Mouse (Mus musculus): ENCODE results near the gene Slc1a5. TPM values are rescaled to one million over a fixed set of nuclear protein-coding genes. Genes with fewer than 3 reads are reported as not detected.

Gene Slc1a5
- total RNA-seq, 2 experiments from 2014 or later, result 22.6 to 28.7 TPM

DNA sequence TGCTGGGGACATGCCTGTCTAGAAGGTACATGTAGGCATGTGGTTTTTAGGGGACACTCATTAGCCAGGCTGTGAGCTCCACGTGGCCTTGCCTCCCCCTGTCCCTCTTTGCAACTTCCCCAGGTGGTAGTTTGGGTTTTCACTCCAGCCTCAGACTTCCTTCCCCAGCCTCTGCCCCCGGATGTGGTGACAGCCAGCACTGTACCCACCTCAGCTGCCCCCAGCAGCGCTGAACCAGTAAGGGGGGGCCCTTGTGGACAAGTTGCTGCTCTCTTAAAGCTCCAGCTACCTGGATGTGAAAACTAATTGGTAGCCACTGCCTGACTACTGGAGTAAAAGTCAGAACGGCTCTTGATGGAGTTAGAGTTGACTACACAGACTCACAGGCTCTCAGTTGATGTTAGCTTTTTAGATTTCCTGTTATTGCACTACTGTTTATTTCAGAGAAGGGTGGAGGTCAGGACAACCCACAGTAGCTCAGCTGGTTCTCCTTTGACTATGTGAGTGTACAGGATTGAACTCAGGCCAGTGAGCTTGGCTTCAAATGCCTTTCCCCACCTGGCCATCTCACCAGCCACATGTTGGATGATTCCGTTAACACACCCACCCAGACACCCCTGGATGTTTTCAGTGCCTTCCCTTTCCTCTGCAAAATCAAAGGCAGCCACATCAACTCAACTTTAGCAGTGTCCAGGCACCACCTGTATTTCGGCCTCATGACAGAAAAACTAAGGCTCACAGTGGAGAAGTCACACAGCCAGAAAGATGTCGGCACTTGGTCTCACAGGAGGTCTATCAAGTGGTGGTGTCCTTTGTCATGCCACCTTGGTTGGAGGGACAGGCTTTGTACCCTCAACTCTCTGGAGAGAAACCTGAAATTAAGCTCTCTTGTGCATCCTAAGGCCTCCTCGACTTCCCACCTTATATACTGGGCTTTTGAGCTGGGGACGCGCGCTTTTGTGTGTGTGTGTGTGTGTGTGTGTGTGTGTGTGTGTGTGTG lies 60.7 kb downstream of the Slc1a5 start:
- intact Hi-C loops (cut with DNase I), result loop anchor here (1.0 kb wide), 2 partner anchors 8 to 11 kb away; no protein-coding TSS in a partner anchor
- DNase-seq, result peak in 1 of 2 experiments; percentile 29

DNA sequence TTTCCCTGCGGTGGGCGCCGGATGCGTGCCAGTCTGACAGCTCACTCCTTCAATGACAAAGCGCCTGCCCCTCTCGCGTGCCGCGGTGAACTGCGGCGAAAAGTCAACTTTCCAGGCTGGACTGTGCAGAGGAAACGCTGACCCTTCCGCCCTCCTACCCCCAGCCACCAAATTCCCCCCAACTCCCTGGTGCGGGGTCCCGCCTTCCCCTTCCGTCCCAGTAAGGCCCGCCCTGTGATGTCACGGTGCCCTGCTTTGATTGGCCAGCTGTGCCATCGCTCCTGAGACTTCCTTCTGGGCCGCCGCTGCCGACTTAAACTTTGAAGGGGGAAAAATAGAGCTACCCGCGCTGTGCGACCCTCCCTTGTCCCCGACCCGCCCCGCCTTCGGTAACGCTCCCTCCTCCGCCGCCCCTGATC lies 61.5 kb downstream of the Slc1a5 start, which contains the start of gene Prkd2:
TSS of gene Prkd2 (plus strand) at position 258 of the 419 bp plus-strand sequence.
- intact Hi-C loops (cut with DNase I), result loop anchor here (1.0 kb wide), 1 partner anchor 8 kb away; no protein-coding TSS in a partner anchor
- DNase-seq, result peak; percentile 96

DNA sequence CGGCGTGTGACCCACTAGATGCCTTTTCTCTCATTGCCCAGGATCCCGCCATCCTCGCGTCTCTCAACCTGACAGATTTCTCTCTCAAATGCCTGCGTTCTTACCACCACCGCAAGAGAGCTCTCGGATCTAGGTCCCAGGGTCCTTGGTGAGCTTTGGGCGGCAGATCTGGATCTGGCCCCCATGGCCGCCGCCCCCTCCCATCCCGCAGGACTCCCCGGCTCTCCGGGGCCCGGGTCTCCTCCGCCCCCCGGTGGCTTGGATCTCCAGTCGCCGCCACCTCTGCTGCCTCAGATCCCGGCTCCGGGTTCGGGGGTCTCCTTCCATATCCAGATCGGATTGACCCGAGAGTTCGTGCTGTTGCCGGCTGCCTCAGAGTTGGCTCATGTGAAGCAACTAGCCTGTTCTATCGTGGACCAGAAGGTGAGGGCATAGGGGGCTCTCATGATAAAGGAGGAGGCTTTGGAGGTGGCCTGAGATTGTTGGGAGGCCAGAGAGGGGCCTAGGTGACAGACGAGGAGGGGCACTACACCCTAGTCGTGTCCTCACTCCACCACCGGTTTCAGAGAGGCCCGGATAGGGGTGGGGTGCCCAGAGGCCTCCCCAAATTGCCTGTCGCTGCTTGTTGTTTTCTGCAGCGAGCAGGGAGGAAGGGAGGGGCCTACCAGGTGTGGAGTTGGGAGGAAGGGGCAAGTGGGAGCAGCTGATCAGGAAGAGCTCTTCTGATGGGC lies 62.5 kb downstream of the Slc1a5 start:
- intact Hi-C loops (cut with DNase I), result no loop called here
- peak; percentile 47 to 52 for DNase-seq

DNA sequence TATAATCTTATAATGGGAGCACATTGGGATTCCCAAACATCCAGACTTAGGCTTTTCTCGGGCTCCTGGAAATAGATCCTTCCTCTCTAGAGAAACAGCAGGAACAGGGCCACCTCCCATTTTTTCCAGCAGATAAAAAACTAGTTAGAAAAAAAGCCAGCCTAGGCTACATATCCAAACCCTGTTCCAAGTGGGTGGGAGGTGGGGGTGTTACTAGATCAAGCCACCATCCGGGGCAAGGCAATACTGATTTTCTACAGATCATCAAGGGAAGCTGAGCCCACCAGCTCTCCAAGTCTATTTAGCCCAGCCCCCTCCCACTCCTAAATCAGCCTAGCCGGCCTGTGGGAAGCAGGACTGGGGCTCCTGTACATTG lies 63.5 kb downstream of the Slc1a5 start:
- DNase-seq, result peak in 1 of 2 experiments; percentile 42
- intact Hi-C loops (cut with DNase I), result no loop called here

DNA sequence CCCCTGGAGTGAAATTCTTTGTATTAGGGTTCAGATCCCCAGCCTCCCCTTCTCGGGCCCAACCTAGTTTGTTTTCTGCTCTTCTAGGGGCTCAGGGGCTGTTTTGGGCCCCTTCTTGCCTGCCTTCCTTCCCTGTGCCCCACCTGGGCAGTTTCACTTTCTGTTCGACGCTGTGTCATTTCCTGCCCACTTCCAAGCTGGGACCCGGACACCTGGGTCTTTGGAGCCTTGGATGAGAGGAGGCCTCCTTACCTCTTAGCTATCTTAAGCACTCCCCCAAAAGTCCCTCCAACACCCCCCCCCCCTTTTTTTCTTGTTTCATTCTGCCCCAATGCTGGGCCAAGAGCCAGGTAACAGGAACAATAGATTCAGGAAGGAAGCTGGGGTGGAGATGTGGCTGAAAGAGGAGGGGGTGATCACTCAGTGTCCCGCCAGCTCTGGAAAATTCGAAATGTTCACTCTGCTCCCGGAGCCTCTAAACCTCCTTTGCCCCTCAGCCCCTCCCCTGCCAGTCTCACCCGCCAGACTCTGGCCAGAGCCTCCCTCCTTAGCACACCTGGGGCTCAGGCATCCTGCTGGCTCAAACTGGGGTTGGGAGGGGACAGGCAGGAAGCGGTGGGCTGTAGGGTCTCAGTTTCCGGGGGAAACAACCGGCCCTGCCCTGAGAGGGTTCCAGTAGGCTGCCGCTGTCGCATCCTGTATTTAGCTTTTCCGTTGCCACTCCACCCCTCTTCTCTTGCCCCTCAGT lies 64.1 kb downstream of the Slc1a5 start:
- intact Hi-C loops (cut with DNase I), result no loop called here

DNA sequence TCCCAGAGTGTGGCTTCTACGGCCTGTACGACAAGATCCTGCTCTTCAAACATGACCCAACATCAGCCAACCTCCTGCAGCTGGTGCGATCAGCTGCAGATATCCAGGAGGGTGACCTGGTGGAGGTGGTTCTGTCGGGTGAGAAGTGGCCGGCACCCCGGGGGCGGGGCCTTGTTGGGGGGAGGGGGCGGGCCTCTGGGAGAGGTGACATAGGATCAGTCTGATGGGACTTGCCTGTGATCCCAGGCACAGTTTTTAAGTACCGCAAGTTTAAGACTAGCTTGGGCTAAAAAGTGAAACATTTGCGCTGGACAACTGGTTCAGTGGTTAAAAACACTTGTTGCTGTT lies 64.7 kb downstream of the Slc1a5 start:
- DNase-seq, result no peak
- intact Hi-C loops (cut with DNase I), result no loop called here

More for the DNA sequence above, 64.1 kb downstream of the Slc1a5 start:
- DNase-seq, result peak; percentile 58 to 60

DNA sequence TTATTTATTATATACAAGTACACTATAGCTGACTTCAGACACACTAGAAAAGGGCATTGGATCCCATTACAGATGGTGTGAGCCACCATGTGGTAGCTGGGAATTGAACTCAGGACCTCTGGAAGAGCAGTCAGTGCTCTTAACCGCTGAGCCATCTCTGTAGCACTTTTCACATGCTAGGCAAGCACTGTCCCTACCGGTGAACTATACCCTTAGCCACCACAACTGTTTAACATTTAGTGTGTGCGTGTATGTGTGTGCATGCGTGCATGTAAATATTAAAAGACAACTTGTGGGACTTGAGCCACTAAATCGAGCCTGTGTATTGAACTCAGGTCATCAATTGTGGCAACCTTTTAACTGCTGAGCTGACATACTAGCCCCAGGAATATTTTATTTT lies 65.6 kb downstream of the Slc1a5 start:
- intact Hi-C loops (cut with DNase I), result no loop called here
- no peak for DNase-seq

DNA sequence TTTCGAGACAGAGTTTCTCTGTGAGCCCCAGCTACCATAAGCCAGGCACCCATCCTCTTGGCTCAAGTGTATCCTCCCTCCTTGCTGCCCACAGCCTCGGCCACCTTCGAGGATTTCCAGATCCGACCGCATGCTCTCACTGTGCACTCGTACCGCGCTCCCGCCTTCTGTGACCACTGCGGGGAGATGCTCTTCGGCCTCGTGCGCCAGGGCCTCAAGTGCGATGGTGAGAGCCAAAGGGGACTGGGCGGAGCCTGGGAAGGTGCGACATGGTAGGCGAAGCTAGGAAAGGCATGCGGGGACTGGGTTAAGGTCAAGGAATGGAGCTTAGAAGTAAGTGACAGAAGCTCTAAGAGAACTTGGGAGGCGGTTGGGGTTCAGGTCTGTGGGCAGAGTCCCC lies 66.4 kb downstream of the Slc1a5 start:
- intact Hi-C loops (cut with DNase I), result no loop called here
- DNase-seq, result no peak

Other genes starting within 250 kb of the Slc1a5 start
- 10 to 100 TPM; 52.5 to 62.2 TPM for gene Arhgap35, start 166.3 kb upstream of the Slc1a5 start, total RNA-seq (2021)
- gene Ceacam15, start 105.6 kb upstream of the Slc1a5 start, total RNA-seq (2021), result under 1 TPM in 1 of 2 experiments, not detected in 1; 0.31 TPM
- not detected for gene Ceacam9, start 59.4 kb upstream of the Slc1a5 start, total RNA-seq (2021)
- gene Ap2s1, start 42.9 kb upstream of the Slc1a5 start, total RNA-seq (2021), result 100 to 1,000 TPM; 118 TPM
- 10 to 100 TPM; 80.1 to 81.2 TPM for gene Strn4, start 34.5 kb downstream of the Slc1a5 start, total RNA-seq (2021)
- 10 to 100 TPM; 45.5 to 48.1 TPM for gene Fkrp, start 35.4 kb downstream of the Slc1a5 start, total RNA-seq (2021)
- gene Prkd2, start 61.6 kb downstream of the Slc1a5 start, total RNA-seq (2021), result 10 to 100 TPM; 27.8 to 31.9 TPM
- 10 to 100 TPM; 28.2 to 32.7 TPM for gene Dact3, start 94.0 kb downstream of the Slc1a5 start, total RNA-seq (2021)
- gene Gng8, start 110.4 kb downstream of the Slc1a5 start, total RNA-seq (2021), result 1 to 10 TPM in 1 of 2 experiments, under 1 TPM in 1; 0.82 to 1.4 TPM
- gene Ptgir, start 125.2 kb downstream of the Slc1a5 start, total RNA-seq (2021), result 1 to 10 TPM; 2.6 to 2.8 TPM
- 100 to 1,000 TPM; 252 to 262 TPM for gene Calm3, start 142.8 kb downstream of the Slc1a5 start, total RNA-seq (2021)
- 1 to 10 TPM; 5.0 to 5.2 TPM for gene Pnmal2, start 163.3 kb downstream of the Slc1a5 start, total RNA-seq (2021)
- not detected for gene Pnmal1, start 178.3 kb downstream of the Slc1a5 start, total RNA-seq (2021)
- under 1 TPM in 1 of 2 experiments, not detected in 1; 0.10 TPM for gene Gm42372, start 201.7 kb downstream of the Slc1a5 start, total RNA-seq (2021)
- 10 to 100 TPM; 15.6 to 18.0 TPM for gene Ccdc8, start 211.4 kb downstream of the Slc1a5 start, total RNA-seq (2021)
- gene Ppp5c, start 246.6 kb downstream of the Slc1a5 start, total RNA-seq (2021), result 100 to 1,000 TPM; 104 to 105 TPM